Mouse (Mus musculus) cerebral cortex, adult 2 months (tissue): ENCODE measurements around the gene Gm26602.

ENCODE experiments used
- WGBS: fragments of 180-500 bp; shearing (Covaris S2); methylation state at CpG from one replicate; pipeline ENCODE4 v1.1.7; 2018; 5-methylcytosine and 5-hydroxymethylcytosine counted together

Gene Gm26602

DNA sequence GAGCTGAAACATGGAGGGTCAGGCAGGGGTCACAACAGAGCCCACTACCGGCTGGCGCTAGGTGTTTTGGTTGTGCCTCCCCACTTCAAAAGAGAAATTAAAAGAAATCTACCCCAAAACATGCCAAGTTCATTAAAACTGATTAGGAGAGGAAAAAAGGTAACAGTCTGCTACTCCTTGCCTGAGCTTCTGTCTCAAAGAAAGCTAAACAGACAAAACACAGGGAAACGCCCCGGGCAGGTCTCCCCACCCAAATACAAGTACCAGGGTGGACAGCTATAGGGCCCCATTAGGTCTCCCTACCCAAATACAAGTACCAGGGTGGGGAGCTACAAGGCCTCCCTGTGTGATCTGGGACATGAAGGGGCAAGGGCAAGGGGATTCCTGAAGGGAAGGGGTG, at the start of gene Gm26602:
Gene Gm26602 (plus strand): TSS at position 301 of the 400 bp plus-strand sequence.
- WGBS, result 92% methylated on average over 4 of the region's 4 CpGs

DNA sequence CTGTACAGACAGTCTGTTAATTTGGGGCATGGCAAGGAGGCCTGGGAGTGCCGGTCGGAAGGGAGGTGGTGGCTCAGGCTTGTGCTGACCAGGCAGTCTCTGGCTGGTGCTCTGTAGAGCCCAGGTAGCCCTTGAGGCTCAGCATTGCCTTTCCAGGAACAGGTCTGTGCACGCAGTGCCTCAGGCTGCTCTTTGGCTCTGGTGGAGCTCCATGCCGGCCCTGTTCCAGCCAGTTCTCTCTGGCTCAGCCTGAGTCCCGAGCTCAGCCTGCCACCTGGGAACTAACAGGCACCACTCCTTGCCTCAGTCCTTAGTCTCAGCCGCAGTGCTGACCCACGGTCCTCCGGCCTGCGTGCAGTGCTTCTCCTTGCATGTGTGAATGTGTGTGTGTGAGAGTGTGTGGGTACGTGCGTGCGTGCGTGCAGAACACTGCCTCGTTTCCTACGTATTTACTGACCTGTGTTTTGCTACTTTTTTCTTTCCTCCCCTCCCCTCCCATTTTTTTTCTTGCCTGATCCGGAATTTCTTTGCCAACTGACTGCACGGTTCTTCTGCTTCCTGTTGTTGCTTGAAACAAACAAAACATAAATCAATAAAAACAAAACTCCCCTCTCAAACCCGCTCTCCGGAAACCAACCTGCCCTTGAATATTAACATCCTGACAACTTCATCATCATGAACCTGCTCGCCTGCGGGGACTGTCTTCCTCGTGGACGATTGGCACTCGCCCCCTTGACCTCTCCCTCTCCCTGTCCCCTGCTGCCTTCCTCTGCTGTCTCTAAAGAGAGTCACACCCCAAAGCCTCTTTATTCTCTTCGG, 49.2 kb upstream of the Gm26602 start:
- 56% methylated on average over 25 of the region's 25 CpGs for WGBS

DNA sequence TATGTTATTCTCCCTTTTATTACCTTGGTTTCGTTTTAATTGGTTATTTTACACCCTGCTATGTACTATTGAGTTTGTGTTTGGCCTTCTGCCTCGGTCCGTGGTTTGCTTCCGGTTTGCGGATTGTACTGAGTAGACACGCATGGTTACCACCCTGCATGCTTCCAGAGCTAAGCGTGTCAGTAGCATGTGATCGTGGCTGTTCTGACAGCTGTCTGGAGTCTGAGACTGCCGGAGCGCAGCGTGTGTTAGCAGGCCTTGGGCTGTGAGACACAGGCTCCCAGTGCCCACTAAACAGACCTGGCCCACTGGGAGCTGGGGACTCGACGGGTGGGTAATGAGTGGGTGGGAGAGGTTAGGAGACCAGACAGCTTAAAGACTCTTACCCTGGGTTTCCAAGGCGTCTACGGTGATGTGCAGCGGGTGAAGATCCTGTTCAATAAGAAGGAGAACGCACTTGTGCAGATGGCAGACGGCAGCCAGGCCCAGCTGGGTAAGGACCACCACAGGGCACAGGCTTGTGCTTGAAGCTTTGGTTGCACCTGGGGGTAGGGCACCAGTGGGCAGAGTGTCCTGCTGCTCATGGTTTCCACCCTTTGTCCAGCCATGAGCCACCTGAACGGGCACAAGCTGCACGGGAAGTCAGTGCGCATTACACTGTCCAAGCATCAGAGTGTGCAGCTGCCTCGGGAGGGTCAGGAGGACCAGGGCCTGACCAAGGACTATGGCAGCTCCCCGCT, 48.4 kb upstream of the Gm26602 start:
- WGBS, result 62% methylated on average over 23 of the region's 23 CpGs

DNA sequence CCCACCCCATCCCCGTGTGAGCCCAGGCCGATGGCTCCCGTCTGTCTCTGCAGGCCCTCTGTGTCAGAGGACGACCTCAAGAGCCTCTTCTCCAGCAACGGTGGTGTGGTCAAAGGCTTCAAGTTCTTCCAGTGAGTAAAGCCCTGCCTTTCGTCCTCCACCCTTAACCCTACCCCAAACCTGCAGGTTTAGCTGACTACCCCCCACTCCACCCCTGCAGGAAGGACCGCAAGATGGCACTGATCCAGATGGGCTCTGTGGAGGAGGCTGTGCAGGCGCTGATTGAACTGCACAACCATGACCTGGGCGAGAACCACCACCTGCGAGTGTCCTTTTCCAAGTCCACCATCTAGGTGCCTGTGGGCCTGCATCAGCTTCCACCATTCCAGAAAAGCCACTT, 47.7 kb upstream of the Gm26602 start:
- 63% methylated on average over 10 of the region's 10 CpGs for WGBS

DNA sequence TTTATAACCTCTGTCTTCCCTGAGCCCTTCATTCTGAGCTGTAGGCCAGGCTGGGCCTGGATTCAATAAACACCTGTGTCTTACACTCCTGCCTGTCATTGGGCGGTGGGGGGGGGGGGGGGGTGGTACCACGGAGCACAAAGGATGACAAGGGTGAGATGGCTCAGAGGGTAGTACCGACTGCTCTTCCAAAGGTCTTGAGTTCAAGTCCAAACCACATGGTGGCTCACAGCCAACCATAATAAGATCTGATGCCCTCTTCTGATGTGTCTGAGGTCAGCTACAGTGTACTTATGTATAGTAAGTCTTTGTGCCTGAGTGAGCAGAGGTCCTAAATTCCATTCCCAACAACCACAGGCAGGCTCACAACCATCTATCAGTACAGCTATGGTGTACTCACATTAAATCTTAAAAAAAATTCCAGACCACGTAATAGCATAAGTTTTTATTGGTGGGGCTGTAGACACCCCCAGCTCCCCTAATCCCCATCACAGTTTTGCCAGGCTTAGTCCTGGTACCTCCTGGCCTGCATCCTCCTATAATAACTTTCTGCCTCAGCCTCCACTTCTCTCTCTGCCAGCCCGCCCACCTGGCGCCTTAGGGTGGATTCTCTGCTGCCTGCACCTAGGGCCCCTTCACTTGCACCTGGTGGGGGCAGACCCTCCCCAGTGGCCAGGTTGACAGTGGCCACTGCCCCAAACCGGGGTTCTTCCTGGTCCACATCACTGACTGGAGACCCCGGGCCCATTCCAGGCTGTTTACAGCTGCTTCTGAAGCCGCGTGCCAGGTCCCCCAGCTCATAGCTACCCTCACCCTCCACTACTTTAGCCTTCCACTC, 46.1 kb upstream of the Gm26602 start:
- WGBS, result 42% methylated on average over 10 of the region's 10 CpGs

GRCm38 (mm10) chr10:79865189-79865601, 45.5 kb upstream of the Gm26602 start:
- 54% methylated on average over 12 of the region's 12 CpGs for WGBS

GRCm38 (mm10) chr10:79865801-79866295, 44.8 kb upstream of the Gm26602 start:
- 73% methylated on average over 19 of the region's 19 CpGs for WGBS

DNA sequence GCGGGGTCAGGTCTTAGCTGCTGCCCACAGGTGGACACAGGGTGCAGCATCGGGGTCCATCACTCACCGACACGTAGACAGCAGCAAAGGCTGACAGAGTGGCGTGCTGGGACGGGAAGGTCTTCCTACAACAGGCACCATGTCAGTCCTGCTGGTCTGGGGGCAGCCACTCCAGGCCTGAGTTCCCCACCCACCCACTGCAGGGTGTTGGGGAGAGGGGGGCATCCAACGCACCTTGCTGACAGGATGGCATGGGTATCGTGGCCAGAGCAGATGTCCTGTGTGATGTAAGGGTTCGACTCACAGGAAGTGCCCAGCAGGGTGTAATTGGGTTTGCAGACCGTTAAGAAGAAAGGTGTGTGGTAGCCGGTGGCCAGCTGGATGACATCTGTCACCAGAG, 44.1 kb upstream of the Gm26602 start:
- 82% methylated on average over 11 of the region's 11 CpGs for WGBS

DNA sequence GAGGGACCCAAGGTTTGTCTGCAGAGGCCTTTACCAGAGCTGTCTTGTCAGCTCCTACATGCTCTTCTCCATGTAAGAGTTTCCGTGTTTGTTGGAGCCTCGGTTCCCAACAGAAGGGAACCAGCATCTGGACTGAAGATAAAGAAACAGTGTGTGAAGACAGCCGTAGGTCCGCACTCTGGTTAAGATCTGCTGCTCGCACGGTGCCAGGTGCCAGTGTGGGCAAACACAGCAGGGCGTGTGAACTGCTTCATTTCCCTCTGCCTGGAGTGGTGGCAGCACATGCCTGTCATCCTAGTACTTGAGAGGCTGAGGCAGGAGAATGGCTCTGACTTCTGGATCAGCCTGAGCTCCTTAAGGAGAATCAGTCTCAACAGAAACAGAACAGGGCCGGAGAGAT, 38.8 kb upstream of the Gm26602 start:
- 50% methylated on average over 8 of the region's 8 CpGs for WGBS

GRCm38 (mm10) chr10:79872862-79873261, 37.8 kb upstream of the Gm26602 start:
- 52% methylated on average over 3 of the region's 3 CpGs for WGBS

GRCm38 (mm10) chr10:79873313-79873712, 37.3 kb upstream of the Gm26602 start:
- 12% methylated on average over 6 of the region's 6 CpGs for WGBS

DNA sequence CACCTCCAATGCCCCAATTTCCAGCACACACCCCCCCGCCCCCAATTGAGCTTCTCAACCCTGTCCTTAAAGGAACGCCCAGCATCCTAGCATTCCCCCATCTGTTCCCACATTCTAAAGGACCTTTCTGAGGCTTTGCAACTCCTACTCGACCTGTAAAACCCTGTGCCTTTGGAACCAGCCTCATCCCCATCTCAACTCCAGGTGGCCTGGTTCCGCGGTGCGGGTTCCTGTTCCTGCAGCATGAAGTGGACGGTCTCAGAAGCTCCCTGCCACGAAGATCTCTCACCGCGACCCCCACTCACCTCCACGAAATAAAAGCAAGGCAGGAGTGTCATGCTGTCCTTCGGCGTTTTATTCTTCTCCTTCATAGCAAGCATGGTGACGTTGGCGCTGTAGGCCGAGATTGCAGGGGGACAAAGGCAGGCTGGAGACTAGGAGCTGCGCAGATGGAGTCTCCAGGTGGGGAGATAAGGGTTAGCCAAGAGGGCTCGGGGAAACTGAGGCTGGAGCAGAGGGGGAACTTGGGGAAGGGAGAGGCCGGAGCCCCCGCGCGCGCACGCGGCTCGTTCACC, 36.9 kb upstream of the Gm26602 start:
- 2% methylated on average over 26 of the region's 26 CpGs for WGBS

DNA sequence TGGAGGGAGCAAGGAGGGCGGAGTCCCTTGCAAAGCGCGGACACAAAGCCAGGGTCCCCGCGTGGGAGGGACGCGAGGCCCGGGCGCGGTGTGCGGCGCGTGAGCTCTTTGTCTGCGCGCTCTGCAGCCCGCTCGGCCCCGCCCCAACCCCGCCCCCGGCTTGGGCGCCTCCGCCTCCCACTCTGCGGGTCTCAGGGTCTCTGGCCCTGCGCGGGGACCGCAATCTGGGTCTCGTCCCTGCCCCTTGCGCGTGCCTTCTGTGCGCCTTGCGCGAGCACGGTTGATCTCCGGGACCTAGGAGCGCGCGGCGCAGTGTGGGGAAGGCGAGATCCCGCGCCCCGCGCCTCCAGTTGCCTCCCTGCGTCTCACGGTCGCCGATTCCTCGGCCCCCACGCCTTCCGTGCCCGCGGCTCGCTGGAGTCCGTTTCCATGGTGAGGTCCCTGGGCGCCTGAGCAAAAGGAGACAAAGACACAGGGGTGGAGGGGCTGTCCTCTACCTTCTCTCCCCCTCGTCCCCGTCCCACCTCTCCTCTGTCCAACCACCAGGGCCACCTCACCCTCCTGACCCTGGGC, 36.3 kb upstream of the Gm26602 start, which contains the start of the genes Prtn3 and Plppr3:
Gene Prtn3 (plus strand): TSS at position 187 of the 573 bp plus-strand sequence.
Gene Plppr3 (minus strand): TSS at position 345 of the 573 bp plus-strand sequence.
- WGBS, result 1% methylated on average over 57 of the region's 57 CpGs

GRCm38 (mm10) chr10:79877174-79877573, 33.5 kb upstream of the Gm26602 start:
- 82% methylated on average over 1 of the region's 1 CpGs for WGBS

DNA sequence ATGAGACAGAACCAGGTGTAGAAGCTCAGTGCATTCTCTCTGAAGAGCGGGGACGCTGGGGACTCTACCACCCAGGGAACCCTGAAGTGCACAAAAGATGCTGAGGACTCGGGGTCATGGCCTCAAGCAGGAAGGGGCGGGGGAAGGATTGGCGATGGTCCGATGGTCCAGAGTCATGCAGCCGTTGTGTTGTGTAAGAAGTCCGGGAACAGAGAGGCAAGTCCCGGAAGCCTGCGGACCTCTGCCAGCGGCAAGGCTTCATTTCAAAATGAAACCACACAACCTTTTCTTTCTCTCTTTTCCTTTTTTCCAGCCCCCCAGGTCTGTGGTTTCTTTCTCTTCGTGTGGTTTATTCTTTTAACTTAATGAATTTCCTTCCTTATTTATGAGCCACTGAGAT, 32.9 kb upstream of the Gm26602 start:
- WGBS, result 69% methylated on average over 12 of the region's 12 CpGs

- 74% methylated on average over 3 of the region's 3 CpGs for WGBS
Measured at GRCm38 (mm10) chr10:79879527-79879926, 31.1 kb upstream of the Gm26602 start.

DNA sequence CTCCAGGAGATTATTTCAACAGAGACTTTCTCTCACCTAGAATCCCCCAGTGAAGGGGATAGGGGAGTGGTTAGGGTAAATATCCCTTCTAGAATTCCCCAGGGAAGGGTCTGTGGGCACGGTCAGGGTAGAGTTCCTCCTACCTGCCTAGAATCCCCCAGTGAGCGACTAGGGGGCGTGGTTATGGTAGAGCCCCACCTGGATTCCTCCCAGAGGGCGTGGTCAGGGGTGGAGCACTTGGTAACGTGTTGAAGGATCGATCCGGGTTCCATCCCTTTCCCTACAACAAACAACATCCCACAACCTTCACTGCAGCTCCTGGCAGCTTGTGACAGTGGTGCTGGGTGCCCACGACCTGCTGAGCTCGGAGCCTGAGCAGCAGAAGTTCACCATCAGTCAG, 29.9 kb upstream of the Gm26602 start:
- 31% methylated on average over 9 of the region's 9 CpGs for WGBS

GRCm38 (mm10) chr10:79881981-79882380, 28.7 kb upstream of the Gm26602 start:
- 22% methylated on average over 22 of the region's 22 CpGs for WGBS

GRCm38 (mm10) chr10:79883297-79884084, 27.2 kb upstream of the Gm26602 start:
- 18% methylated on average over 22 of the region's 22 CpGs for WGBS

GRCm38 (mm10) chr10:79884446-79884845, 26.2 kb upstream of the Gm26602 start:
- 47% methylated on average over 4 of the region's 4 CpGs for WGBS
